Mouse (Mus musculus) midbrain, embryonic 15.5 days (tissue): ENCODE results near the gene Pdcd1lg2. TPM values are rescaled to one million over a fixed set of nuclear protein-coding genes. Genes with fewer than 3 reads are reported as not detected.

Experiments
- ATAC-seq: fragments of 200-750 bp; cut with Nextera tagmentation; replicated peaks from 2 replicates; pipeline ENCODE4 v1.8.0; 2017; ENCODE audit warnings: moderate TSS enrichment
- H3K27ac ChIP-seq: fragments of 300-500 bp; sonication (generic); 2 replicates; pipeline ENCODE4 v1.5.1; 2015; ENCODE audit warnings: mild to moderate bottlenecking, inconsistent platforms
- H3K27me3 ChIP-seq: fragments of 300-500 bp; sonication (generic); replicated peaks from 2 replicates; pipeline ENCODE4 v1.6.1; 2015; ENCODE audit warnings: inconsistent platforms
- H3K36me3 ChIP-seq: fragments of 300-500 bp; sonication (generic); replicated peaks from 2 replicates; pipeline ENCODE4 v1.6.1; 2015; ENCODE audit warnings: inconsistent platforms
- H3K4me1 ChIP-seq: fragments of 300-500 bp; sonication (generic); 2 replicates; pipeline ENCODE4 v1.6.1; 2015; ENCODE audit warnings: inconsistent platforms
- H3K4me2 ChIP-seq: fragments of 300-500 bp; sonication (generic); 2 replicates; pipeline ENCODE4 v1.6.1; 2015; ENCODE audit warnings: inconsistent platforms, mild to moderate bottlenecking, moderate library complexity
- H3K4me3 ChIP-seq: fragments of 300-500 bp; sonication (generic); 2 replicates; pipeline ENCODE4 v1.5.1; 2015; ENCODE audit warnings: mild to moderate bottlenecking, inconsistent platforms
- H3K9ac ChIP-seq: fragments of 300-500 bp; sonication (generic); 2 replicates; pipeline ENCODE4 v1.6.1; 2015; ENCODE audit warnings: mild to moderate bottlenecking, inconsistent platforms
- H3K9me3 ChIP-seq: fragments of 300-500 bp; sonication (generic); 2 replicates; pipeline ENCODE4 v1.6.1; 2016; ENCODE audit warnings: inconsistent platforms
- WGBS: fragments of 180-500 bp; shearing (Covaris S2); methylation state at CpG from one replicate; pipeline ENCODE4 v1.1.7; 2015; ENCODE audit warnings: mixed read lengths; 5-methylcytosine and 5-hydroxymethylcytosine counted together
- polyA plus RNA-seq: library from polyadenylated mRNA; unstranded; fragments of >200 nt; fragmentation: Nextera tagmentation; extraction: Ambion mirVana; gene quantifications from 2 replicates; pipeline ENCODE4 v1.2.1, GENCODE M21; 2015

Gene Pdcd1lg2
- polyA plus RNA-seq, 1 experiment from 2014 or later, result not detected

- Histone ChIP-seq H3K4me3 (no peak overlapping the region), H3K27ac (no peak overlapping the region), H3K4me1 (peaks cover 8% of the 10 kb centered on the region), H3K9me3 (no peaks in the 10 kb centered on the region), H3K27me3 (no peaks in the 10 kb centered on the region), H3K36me3 (no peaks in the 10 kb centered on the region), H3K4me2 (no peak overlapping the region), H3K9ac (no peak overlapping the region)
- ATAC-seq, result no peak
- WGBS, result 92% methylated on average over 7 of the region's 7 CpGs
Observed at GRCm38 (mm10) chr19:29370545-29371283, 40.0 kb upstream of the Pdcd1lg2 start.

GRCm38 (mm10) chr19:29371284-29372081 lies 39.2 kb upstream of the Pdcd1lg2 start:
- Histone ChIP-seq H3K4me2 (no peak overlapping the region), H3K4me3 (no peak overlapping the region), H3K9me3 (no peaks in the 10 kb centered on the region), H3K27me3 (no peaks in the 10 kb centered on the region), H3K4me1 (peaks cover 8% of the 10 kb centered on the region), H3K9ac (no peak overlapping the region), H3K27ac (no peak overlapping the region), H3K36me3 (no peaks in the 10 kb centered on the region)
- WGBS, result 85% methylated on average over 18 of the region's 18 CpGs
- ATAC-seq, result no peak

GRCm38 (mm10) chr19:29372138-29372537 lies 38.6 kb upstream of the Pdcd1lg2 start:
- no peak overlapping the region for H3K9ac ChIP-seq
- no peaks in the 10 kb centered on the region for H3K9me3 ChIP-seq
- no peaks in the 10 kb centered on the region for H3K27me3 ChIP-seq
- H3K4me3 ChIP-seq, result no peak overlapping the region
- no peaks in the 10 kb centered on the region for H3K36me3 ChIP-seq
- no peak for ATAC-seq
- whole genome bisulfite sequencing, result 76% methylated on average over 4 of the region's 4 CpGs
- H3K4me1 ChIP-seq, result peaks cover 5% of the 10 kb centered on the region
- no peak overlapping the region for H3K4me2 ChIP-seq
- no peak overlapping the region for H3K27ac ChIP-seq

- Histone ChIP-seq H3K4me3 (no peak overlapping the region), H3K4me1 (peaks cover under 1% of the 10 kb centered on the region), H3K27me3 (no peaks in the 10 kb centered on the region), H3K36me3 (no peaks in the 10 kb centered on the region), H3K27ac (no peak overlapping the region), H3K4me2 (no peak overlapping the region), H3K9me3 (no peaks in the 10 kb centered on the region), H3K9ac (no peak overlapping the region)
- WGBS, result 87% methylated on average over 3 of the region's 3 CpGs
- ATAC-seq, result no peak
Observed at GRCm38 (mm10) chr19:29372621-29373020, 38.1 kb upstream of the Pdcd1lg2 start.

GRCm38 (mm10) chr19:29373438-29373837 lies 37.3 kb upstream of the Pdcd1lg2 start:
- no peaks in the 10 kb centered on the region for H3K9me3 ChIP-seq
- peak overlapping the region; percentile 14 for H3K4me3 ChIP-seq
- H3K9ac ChIP-seq, result no peak overlapping the region
- no peaks in the 10 kb centered on the region for H3K36me3 ChIP-seq
- no peaks in the 10 kb centered on the region for H3K27me3 ChIP-seq
- no peak overlapping the region for H3K27ac ChIP-seq
- WGBS, result 39% methylated on average over 11 of the region's 11 CpGs
- H3K4me1 ChIP-seq, result no peaks in the 10 kb centered on the region
- ATAC-seq, result no peak
- peak overlapping the region; percentile 42 for H3K4me2 ChIP-seq

- no peak overlapping the region for H3K27ac ChIP-seq
- H3K4me2 ChIP-seq, result no peak overlapping the region
- H3K9ac ChIP-seq, result no peak overlapping the region
- no peaks in the 10 kb centered on the region for H3K36me3 ChIP-seq
- H3K9me3 ChIP-seq, result no peaks in the 10 kb centered on the region
- ATAC-seq, result no peak
- 92% methylated on average over 9 of the region's 9 CpGs for WGBS
- no peak overlapping the region for H3K4me3 ChIP-seq
- no peaks in the 10 kb centered on the region for H3K4me1 ChIP-seq
- no peaks in the 10 kb centered on the region for H3K27me3 ChIP-seq
Observed at GRCm38 (mm10) chr19:29374947-29375346, 35.8 kb upstream of the Pdcd1lg2 start.

GRCm38 (mm10) chr19:29376382-29376781 lies 34.3 kb upstream of the Pdcd1lg2 start:
- Histone ChIP-seq H3K27ac (no peak overlapping the region), H3K4me1 (no peaks in the 10 kb centered on the region), H3K4me2 (no peak overlapping the region), H3K27me3 (no peaks in the 10 kb centered on the region), H3K4me3 (no peak overlapping the region), H3K36me3 (no peaks in the 10 kb centered on the region), H3K9me3 (no peaks in the 10 kb centered on the region), H3K9ac (no peak overlapping the region)
- WGBS, result 69% methylated on average over 3 of the region's 3 CpGs
- ATAC-seq, result no peak

- no peak overlapping the region for H3K4me3 ChIP-seq
- ATAC-seq, result no peak
- H3K36me3 ChIP-seq, result no peaks in the 10 kb centered on the region
- no peak overlapping the region for H3K4me2 ChIP-seq
- H3K9me3 ChIP-seq, result no peaks in the 10 kb centered on the region
- no peak overlapping the region for H3K27ac ChIP-seq
- H3K9ac ChIP-seq, result no peak overlapping the region
- H3K4me1 ChIP-seq, result no peaks in the 10 kb centered on the region
- 93% methylated on average over 14 of the region's 14 CpGs for WGBS
- H3K27me3 ChIP-seq, result no peaks in the 10 kb centered on the region
Observed at GRCm38 (mm10) chr19:29379839-29380603, 30.7 kb upstream of the Pdcd1lg2 start.

GRCm38 (mm10) chr19:29383368-29383767 lies 27.4 kb upstream of the Pdcd1lg2 start:
- ATAC-seq, result no peak
- H3K36me3 ChIP-seq, result no peaks in the 10 kb centered on the region
- H3K4me3 ChIP-seq, result no peak overlapping the region
- no peaks in the 10 kb centered on the region for H3K9me3 ChIP-seq
- no peak overlapping the region for H3K27ac ChIP-seq
- no peak overlapping the region for H3K9ac ChIP-seq
- 93% methylated on average over 5 of the region's 5 CpGs for WGBS
- no peak overlapping the region for H3K4me2 ChIP-seq
- no peaks in the 10 kb centered on the region for H3K27me3 ChIP-seq
- H3K4me1 ChIP-seq, result no peaks in the 10 kb centered on the region

- Histone ChIP-seq H3K36me3 (no peaks in the 10 kb centered on the region), H3K27ac (no peak overlapping the region), H3K9me3 (no peaks in the 10 kb centered on the region), H3K4me2 (no peak overlapping the region), H3K4me1 (no peaks in the 10 kb centered on the region), H3K27me3 (no peaks in the 10 kb centered on the region), H3K9ac (no peak overlapping the region), H3K4me3 (no peak overlapping the region)
- ATAC-seq, result no peak
- 91% methylated on average over 9 of the region's 9 CpGs for WGBS
Observed at GRCm38 (mm10) chr19:29384412-29384811, 26.3 kb upstream of the Pdcd1lg2 start.

GRCm38 (mm10) chr19:29384994-29385393 lies 25.7 kb upstream of the Pdcd1lg2 start:
- H3K27me3 ChIP-seq, result no peaks in the 10 kb centered on the region
- H3K4me2 ChIP-seq, result no peak overlapping the region
- H3K4me1 ChIP-seq, result no peaks in the 10 kb centered on the region
- no peak overlapping the region for H3K27ac ChIP-seq
- no peaks in the 10 kb centered on the region for H3K9me3 ChIP-seq
- H3K4me3 ChIP-seq, result no peak overlapping the region
- ATAC-seq, result no peak
- no peak overlapping the region for H3K9ac ChIP-seq
- no peaks in the 10 kb centered on the region for H3K36me3 ChIP-seq
- WGBS, result 85% methylated on average over 6 of the region's 6 CpGs

- H3K9ac ChIP-seq, result no peak overlapping the region
- H3K27me3 ChIP-seq, result no peaks in the 10 kb centered on the region
- H3K4me3 ChIP-seq, result no peak overlapping the region
- no peaks in the 10 kb centered on the region for H3K4me1 ChIP-seq
- 71% methylated on average over 4 of the region's 4 CpGs for WGBS
- H3K27ac ChIP-seq, result no peak overlapping the region
- peak; percentile 75; the same call in 1 of the 2 replicates for ATAC-seq
- no peak overlapping the region for H3K4me2 ChIP-seq
- H3K36me3 ChIP-seq, result no peaks in the 10 kb centered on the region
- no peaks in the 10 kb centered on the region for H3K9me3 ChIP-seq
Observed at GRCm38 (mm10) chr19:29385822-29386221, 24.9 kb upstream of the Pdcd1lg2 start.
